Mouse (Mus musculus): ENCODE results near the gene Mpeg1. TPM values are rescaled to one million over a fixed set of nuclear protein-coding genes. Genes with fewer than 3 reads are reported as not detected.

Mpeg1 gene
- polyA plus RNA-seq, 1 experiment from 2014 or later = 0.81 TPM

DNA sequence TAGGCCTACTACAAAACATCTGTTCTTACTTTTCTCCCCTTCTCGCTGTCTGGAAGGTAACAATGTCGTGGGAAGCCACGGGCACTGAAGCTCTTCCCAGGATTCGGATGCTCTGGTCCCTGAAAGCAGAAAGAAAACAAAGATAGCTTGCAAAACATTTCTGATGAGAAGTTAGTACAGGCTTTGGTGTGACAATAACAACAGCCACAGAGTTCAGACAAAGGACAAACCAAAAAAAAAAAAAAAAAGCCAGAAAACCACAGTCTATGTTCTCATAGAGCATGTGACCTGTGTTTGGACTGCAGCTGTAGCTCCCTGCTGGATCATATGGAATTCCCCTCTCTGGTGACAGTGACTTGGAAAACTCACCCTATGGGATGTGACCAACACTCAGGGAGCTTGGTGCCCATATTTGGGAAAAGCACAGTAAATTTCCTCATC, 12.6 kb downstream of the Mpeg1 start:
- no peak overlapping the region for H3K9ac ChIP-seq (ENCODE audit: low read depth, low read length)
- WGBS = 64% methylated on average over 4 of the region's 4 CpGs
- no peak overlapping the region for H3K4me2 ChIP-seq
- H3K36me3 ChIP-seq (ENCODE audit: control insufficient read depth, insufficient read depth, low read length) = no peaks in the 10 kb centered on the region
- no peaks in the 10 kb centered on the region for H3K4me1 ChIP-seq (replicated peaks; ENCODE audit: control insufficient read depth, insufficient read depth, low read length)
- ATAC-seq (replicated peaks; ENCODE audit: low FRiP score) (no peak), DNase-seq (ENCODE audit: low spot score) (no peak)
- no peak overlapping the region for H3K27ac ChIP-seq (ENCODE audit: low read depth, low read length)
- no peaks in the 10 kb centered on the region for H3K9me3 ChIP-seq (ENCODE audit: control insufficient read depth, low read length)
- no peaks in the 10 kb centered on the region for H3K27me3 ChIP-seq (replicated peaks; ENCODE audit: control insufficient read depth, insufficient read depth, low read length)
- H3K4me3 ChIP-seq (ENCODE audit: low read depth, low read length) = no peak overlapping the region

GRCm38 (mm10) chr19:12473951-12474350, 13.4 kb downstream of the Mpeg1 start:
- Histone ChIP-seq H3K4me2 (no peak overlapping the region), H3K9ac (ENCODE audit: low read depth, low read length) (no peak overlapping the region), H3K27ac (ENCODE audit: low read depth, low read length) (no peak overlapping the region), H3K9me3 (ENCODE audit: control insufficient read depth, low read length) (no peaks in the 10 kb centered on the region), H3K27me3 (replicated peaks; ENCODE audit: control insufficient read depth, insufficient read depth, low read length) (no peaks in the 10 kb centered on the region), H3K36me3 (ENCODE audit: control insufficient read depth, insufficient read depth, low read length) (no peaks in the 10 kb centered on the region), H3K4me1 (replicated peaks; ENCODE audit: control insufficient read depth, insufficient read depth, low read length) (no peaks in the 10 kb centered on the region), H3K4me3 (ENCODE audit: low read depth, low read length) (no peak overlapping the region)
- WGBS = 84% methylated on average over 4 of the region's 4 CpGs
- no peak for ATAC-seq (replicated peaks; ENCODE audit: low FRiP score)
- DNase-seq (ENCODE audit: low spot score) = no peak

DNA sequence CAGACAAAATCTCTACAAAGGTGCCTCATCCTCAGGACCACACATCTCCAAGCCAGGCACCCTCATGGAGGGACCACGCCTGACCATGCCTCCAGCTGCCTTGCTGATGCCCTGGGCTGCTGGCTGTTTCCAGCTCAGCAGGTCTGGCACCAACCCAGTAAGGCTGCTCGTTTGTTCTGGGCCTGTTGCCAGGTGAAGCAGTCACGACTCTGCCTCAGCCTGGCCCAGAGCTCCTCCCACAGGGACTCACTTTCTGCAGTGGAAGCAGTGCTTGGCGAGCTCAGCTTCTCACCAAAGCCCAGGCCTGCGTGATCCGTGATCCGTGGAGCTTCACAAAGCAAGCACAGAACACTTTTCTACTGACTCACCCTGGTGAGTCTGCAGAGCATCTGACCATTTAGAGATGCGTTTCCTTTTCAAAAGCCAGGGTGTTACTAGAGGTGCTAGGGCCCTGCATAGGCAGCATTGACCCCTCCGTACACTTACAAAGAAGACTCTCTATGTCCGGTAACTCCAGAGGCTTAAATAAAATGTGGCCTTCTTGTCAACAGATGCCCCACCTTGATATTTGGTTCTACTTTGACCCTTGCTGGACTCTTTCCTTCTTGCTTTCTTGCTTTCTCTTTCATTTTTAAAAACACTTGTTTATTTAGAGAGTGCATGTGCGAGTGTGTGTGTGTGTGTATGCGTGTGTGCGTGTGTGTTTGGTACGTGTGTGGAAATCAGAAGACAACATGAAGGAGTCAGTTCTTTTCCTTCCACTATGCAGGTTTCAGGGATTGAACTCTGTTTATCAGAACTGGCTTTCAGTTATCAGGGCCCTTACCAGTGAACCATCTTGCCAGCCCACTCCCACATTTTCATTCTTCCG, 15.0 kb downstream of the Mpeg1 start:
- WGBS = 73% methylated on average over 15 of the region's 15 CpGs
- Histone ChIP-seq H3K4me1 (replicated peaks; ENCODE audit: control insufficient read depth, insufficient read depth, low read length) (no peaks in the 10 kb centered on the region), H3K9ac (ENCODE audit: low read depth, low read length) (no peak overlapping the region), H3K36me3 (ENCODE audit: control insufficient read depth, insufficient read depth, low read length) (no peaks in the 10 kb centered on the region), H3K9me3 (ENCODE audit: control insufficient read depth, low read length) (no peaks in the 10 kb centered on the region), H3K27me3 (replicated peaks; ENCODE audit: control insufficient read depth, insufficient read depth, low read length) (no peaks in the 10 kb centered on the region), H3K4me3 (ENCODE audit: low read depth, low read length) (no peak overlapping the region), H3K27ac (ENCODE audit: low read depth, low read length) (no peak overlapping the region), H3K4me2 (no peak overlapping the region)
- ATAC-seq (replicated peaks; ENCODE audit: low FRiP score) = no peak; the same call in 1 of the 2 replicates
- no peak for DNase-seq (ENCODE audit: low spot score)

DNA sequence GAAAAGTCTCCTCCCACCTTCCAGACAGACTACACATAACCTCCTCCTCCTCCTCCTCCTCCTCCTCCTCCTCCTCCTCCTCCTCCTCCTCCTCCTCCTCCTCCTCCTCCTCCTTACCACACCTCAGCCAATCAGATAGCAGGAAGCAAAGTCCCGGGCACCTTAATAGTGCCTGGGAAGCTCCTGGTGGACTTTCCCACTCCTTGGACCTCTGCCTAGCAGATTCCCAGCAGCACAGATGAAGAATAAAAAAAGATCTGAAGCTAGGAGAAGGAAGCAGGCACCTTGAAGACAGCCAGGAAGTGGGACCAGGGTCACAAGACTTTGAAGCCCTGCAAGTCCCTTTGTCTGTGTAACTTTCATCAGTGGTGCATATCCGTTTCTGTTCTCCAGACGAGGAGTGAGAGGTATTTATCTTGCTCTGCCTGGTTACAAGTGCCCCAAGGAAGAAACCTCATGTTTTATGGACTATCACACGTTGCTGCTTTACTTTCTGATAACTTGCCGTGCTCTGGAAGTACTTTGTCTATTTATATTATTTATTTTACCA, 16.2 kb downstream of the Mpeg1 start:
- Histone ChIP-seq H3K27me3 (replicated peaks; ENCODE audit: control insufficient read depth, insufficient read depth, low read length) (no peaks in the 10 kb centered on the region), H3K36me3 (ENCODE audit: control insufficient read depth, insufficient read depth, low read length) (no peaks in the 10 kb centered on the region), H3K4me3 (ENCODE audit: low read depth, low read length) (no peak overlapping the region), H3K4me1 (replicated peaks; ENCODE audit: control insufficient read depth, insufficient read depth, low read length) (no peaks in the 10 kb centered on the region), H3K9me3 (ENCODE audit: control insufficient read depth, low read length) (no peaks in the 10 kb centered on the region), H3K27ac (ENCODE audit: low read depth, low read length) (no peak overlapping the region), H3K4me2 (no peak overlapping the region), H3K9ac (ENCODE audit: low read depth, low read length) (no peak overlapping the region)
- DNase-seq (ENCODE audit: low spot score) = no peak
- 40% methylated on average over 4 of the region's 5 CpGs for WGBS
- ATAC-seq (replicated peaks; ENCODE audit: low FRiP score) = no peak

DNA sequence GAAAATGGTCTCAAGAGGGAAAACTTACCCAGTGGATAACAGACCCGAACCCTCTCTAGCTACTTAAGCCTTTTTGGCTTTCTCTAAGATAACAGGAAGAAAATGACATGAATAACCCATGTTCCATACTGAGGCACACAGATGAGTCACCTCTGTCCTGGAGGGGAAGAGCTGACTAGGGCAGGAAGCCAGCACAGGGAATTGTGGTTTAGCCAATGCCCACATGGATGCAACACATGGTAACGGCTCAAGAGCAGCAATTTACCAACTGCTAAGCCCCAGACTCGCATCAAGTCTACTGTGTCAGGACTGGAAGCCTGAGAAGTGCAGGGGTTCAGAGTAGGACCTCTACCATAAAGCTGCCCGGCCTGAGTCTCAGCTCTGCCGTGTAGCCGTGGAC, 17.8 kb downstream of the Mpeg1 start:
- ATAC-seq (replicated peaks; ENCODE audit: low FRiP score) = no peak

DNA sequence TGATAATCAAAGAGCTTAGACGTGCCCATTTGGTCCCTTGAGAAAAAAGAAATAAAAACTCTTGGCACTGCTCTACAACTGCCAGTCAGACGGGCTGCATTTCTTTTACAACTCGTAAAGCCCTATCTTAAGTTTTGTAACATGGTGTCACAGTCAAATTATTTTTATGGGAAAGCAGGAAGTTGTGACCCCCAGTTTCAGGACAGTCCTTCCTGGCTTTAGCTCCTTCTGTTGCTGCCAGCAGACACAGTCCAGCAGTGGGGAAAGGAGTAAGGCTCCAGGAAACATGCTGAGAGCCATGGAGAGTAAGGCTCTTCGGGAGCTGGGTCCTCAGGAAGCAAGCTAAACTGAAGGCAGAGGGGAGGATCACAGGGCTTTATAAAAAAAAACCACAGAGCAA, 23.2 kb downstream of the Mpeg1 start:
- no peaks in the 10 kb centered on the region for H3K9me3 ChIP-seq (ENCODE audit: control insufficient read depth, low read length)
- H3K4me1 ChIP-seq (replicated peaks; ENCODE audit: control insufficient read depth, insufficient read depth, low read length) = no peaks in the 10 kb centered on the region
- no peaks in the 10 kb centered on the region for H3K27me3 ChIP-seq (replicated peaks; ENCODE audit: control insufficient read depth, insufficient read depth, low read length)
- no peak overlapping the region for H3K4me2 ChIP-seq
- ATAC-seq (replicated peaks; ENCODE audit: low FRiP score) (no peak), DNase-seq (ENCODE audit: low spot score) (no peak)
- WGBS = 51% methylated on average over 4 of the region's 4 CpGs
- no peaks in the 10 kb centered on the region for H3K36me3 ChIP-seq (ENCODE audit: control insufficient read depth, insufficient read depth, low read length)
- H3K27ac ChIP-seq (ENCODE audit: low read depth, low read length) = no peak overlapping the region
- H3K9ac ChIP-seq (ENCODE audit: low read depth, low read length) = no peak overlapping the region
- H3K4me3 ChIP-seq (ENCODE audit: low read depth, low read length) = no peak overlapping the region

More for the DNA sequence above, 17.8 kb downstream of the Mpeg1 start:
- Histone ChIP-seq H3K36me3 (ENCODE audit: control insufficient read depth, insufficient read depth, low read length) (no peaks in the 10 kb centered on the region), H3K27ac (ENCODE audit: low read depth, low read length) (no peak overlapping the region), H3K27me3 (replicated peaks; ENCODE audit: control insufficient read depth, insufficient read depth, low read length) (no peaks in the 10 kb centered on the region), H3K4me1 (replicated peaks; ENCODE audit: control insufficient read depth, insufficient read depth, low read length) (no peaks in the 10 kb centered on the region), H3K9ac (ENCODE audit: low read depth, low read length) (no peak overlapping the region), H3K4me2 (no peak overlapping the region), H3K9me3 (ENCODE audit: control insufficient read depth, low read length) (no peaks in the 10 kb centered on the region), H3K4me3 (ENCODE audit: low read depth, low read length) (no peak overlapping the region)
- 66% methylated on average over 6 of the region's 6 CpGs for WGBS
- no peak for DNase-seq (ENCODE audit: low spot score)

DNA sequence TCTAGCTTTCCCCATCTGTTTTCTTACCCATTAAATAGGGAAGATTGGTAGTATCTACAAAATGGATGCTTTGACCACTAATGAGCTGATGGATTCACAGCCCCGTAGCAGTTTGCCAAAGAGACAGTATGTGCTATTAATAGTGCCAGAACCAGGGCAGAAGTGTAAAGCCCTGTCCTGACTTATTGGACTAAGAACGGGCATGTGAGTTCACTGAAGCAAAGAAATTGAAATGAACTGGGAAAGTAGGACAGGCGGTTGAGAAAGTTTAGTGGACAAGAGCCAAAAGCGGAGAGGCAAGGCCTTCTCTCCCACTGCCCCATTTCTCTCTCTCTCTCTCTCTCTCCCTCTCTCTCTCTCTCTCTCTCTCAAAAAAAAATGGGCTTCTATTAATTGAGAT, 23.6 kb downstream of the Mpeg1 start:
- DNase-seq (ENCODE audit: low spot score) = no peak
- no peak overlapping the region for H3K4me2 ChIP-seq
- no peaks in the 10 kb centered on the region for H3K9me3 ChIP-seq (ENCODE audit: control insufficient read depth, low read length)
- no peak overlapping the region for H3K9ac ChIP-seq (ENCODE audit: low read depth, low read length)
- H3K27ac ChIP-seq (ENCODE audit: low read depth, low read length) = no peak overlapping the region
- no peaks in the 10 kb centered on the region for H3K4me1 ChIP-seq (replicated peaks; ENCODE audit: control insufficient read depth, insufficient read depth, low read length)
- WGBS = 77% methylated on average over 4 of the region's 4 CpGs
- H3K36me3 ChIP-seq (ENCODE audit: control insufficient read depth, insufficient read depth, low read length) = no peaks in the 10 kb centered on the region
- no peak for ATAC-seq (replicated peaks; ENCODE audit: low FRiP score)
- H3K4me3 ChIP-seq (ENCODE audit: low read depth, low read length) = no peak overlapping the region
- no peaks in the 10 kb centered on the region for H3K27me3 ChIP-seq (replicated peaks; ENCODE audit: control insufficient read depth, insufficient read depth, low read length)

GRCm38 (mm10) chr19:12485223-12485622, 24.6 kb downstream of the Mpeg1 start:
- no peaks in the 10 kb centered on the region for H3K4me1 ChIP-seq (replicated peaks; ENCODE audit: control insufficient read depth, insufficient read depth, low read length)
- no peaks in the 10 kb centered on the region for H3K36me3 ChIP-seq (ENCODE audit: control insufficient read depth, insufficient read depth, low read length)
- no peak for ATAC-seq (replicated peaks; ENCODE audit: low FRiP score)
- H3K9me3 ChIP-seq (ENCODE audit: control insufficient read depth, low read length) = no peaks in the 10 kb centered on the region
- WGBS = 71% methylated on average over 13 of the region's 13 CpGs
- H3K4me2 ChIP-seq = no peak overlapping the region
- H3K9ac ChIP-seq (ENCODE audit: low read depth, low read length) = no peak overlapping the region
- no peak for DNase-seq (ENCODE audit: low spot score)
- H3K27ac ChIP-seq (ENCODE audit: low read depth, low read length) = no peak overlapping the region
- no peak overlapping the region for H3K4me3 ChIP-seq (ENCODE audit: low read depth, low read length)
- H3K27me3 ChIP-seq (replicated peaks; ENCODE audit: control insufficient read depth, insufficient read depth, low read length) = no peaks in the 10 kb centered on the region

GRCm38 (mm10) chr19:12485631-12486030, 25.1 kb downstream of the Mpeg1 start:
- H3K9me3 ChIP-seq (ENCODE audit: control insufficient read depth, low read length) = no peaks in the 10 kb centered on the region
- DNase-seq (ENCODE audit: low spot score) = no peak
- no peak for ATAC-seq (replicated peaks; ENCODE audit: low FRiP score)
- H3K9ac ChIP-seq (ENCODE audit: low read depth, low read length) = no peak overlapping the region
- WGBS = 59% methylated on average over 3 of the region's 3 CpGs
- no peak overlapping the region for H3K4me3 ChIP-seq (ENCODE audit: low read depth, low read length)
- no peak overlapping the region for H3K27ac ChIP-seq (ENCODE audit: low read depth, low read length)
- no peaks in the 10 kb centered on the region for H3K27me3 ChIP-seq (replicated peaks; ENCODE audit: control insufficient read depth, insufficient read depth, low read length)
- H3K36me3 ChIP-seq (ENCODE audit: control insufficient read depth, insufficient read depth, low read length) = no peaks in the 10 kb centered on the region
- H3K4me1 ChIP-seq (replicated peaks; ENCODE audit: control insufficient read depth, insufficient read depth, low read length) = no peaks in the 10 kb centered on the region
- H3K4me2 ChIP-seq = no peak overlapping the region

Data from liver, embryonic 11.5 days (tissue).